Mouse (Mus musculus) small intestine, adult 2 months (tissue): ENCODE data around the gene Xxylt1.

Experiments used
- CTCF ChIP-seq: fragments of 200-500 bp; IDR thresholded peaks from 2 replicates; pipeline ENCODE4 v1.5.1; 2012; ENCODE audit warnings: low read depth, mild to moderate bottlenecking, control low read depth, inconsistent platforms, low read length, moderate library complexity, mixed read lengths; ENCODE audit not compliant: insufficient replicate concordance, insufficient read length; ENCODE audit errors: extremely low read depth
- POLR2A ChIP-seq: fragments of 200-500 bp; IDR thresholded peaks from 2 replicates; pipeline ENCODE4 v1.6.1; 2012; ENCODE audit warnings: low read depth, mild to moderate bottlenecking, control low read depth, inconsistent platforms, low read length, moderate library complexity

- TF ChIP-seq CTCF, result no peak
- TF ChIP-seq POLR2A, result no peak
These were observed 86.4 kb downstream of the Xxylt1 start for GRCm38 (mm10) chr16:30994881-30995280.
